ENCODE assay signal across 14 mouse cellular contexts in genomic region chr3:137968105-137968819, GRCm38 (mm10). TPM values are rescaled to one million over a fixed set of nuclear protein-coding genes. Genes with fewer than 3 reads are reported as not detected.
DNase-seq lines count a peak whose midpoint lies in the region; ATAC-seq lines count a peak whose summit lies in the region.
"Had no signal": no experiment of that assay in that cellular context is flagged by ENCODE, and none has a peak within 500 bp of the region (broad histone marks: within the 10 kb centered on the region; RNA-seq: fewer than 3 reads in every experiment).

No protein-coding gene starts in this region.

- H3K27me3 ChIP-seq in erythroblast, embryonic 14.5 days (ENCODE audit: control insufficient read depth) = no peaks in the 10 kb centered on the region
- no peaks in the 10 kb centered on the region for H3K27me3 ChIP-seq in lung, embryonic 16.5 days (ENCODE audit: control insufficient read depth, insufficient read depth, low read depth, low read length)
- no peaks in the 10 kb centered on the region for H3K27me3 ChIP-seq in liver, embryonic 11.5 days (replicated peaks; ENCODE audit: control insufficient read depth, insufficient read depth, low read length)
- H3K27me3 ChIP-seq in stomach, embryonic 15.5 days (replicated peaks) = no peaks in the 10 kb centered on the region

- H3K9me3 ChIP-seq in erythroblast, embryonic 14.5 days (ENCODE audit: control insufficient read depth, low read length) = no peaks in the 10 kb centered on the region
- no peaks in the 10 kb centered on the region for H3K9me3 ChIP-seq in lung, embryonic 16.5 days (ENCODE audit: control insufficient read depth, low read length)
- H3K9me3 ChIP-seq in liver, embryonic 11.5 days (ENCODE audit: control insufficient read depth, low read length) = no peaks in the 10 kb centered on the region
- no peaks in the 10 kb centered on the region for H3K9me3 ChIP-seq in stomach, embryonic 15.5 days

- WGBS in lung, embryonic 16.5 days = 80% methylated on average over 14 of the region's 14 CpGs
- 43% methylated on average over 14 of the region's 14 CpGs for WGBS in liver, embryonic 11.5 days
- 78% methylated on average over 14 of the region's 14 CpGs for WGBS in stomach, embryonic 15.5 days

- H3K4me2 ChIP-seq in lung, embryonic 16.5 days (ENCODE audit: low read depth, low read length) = no peak overlapping the region
- H3K4me2 ChIP-seq in liver, embryonic 11.5 days = peak overlapping the region; percentile 65
- H3K4me2 ChIP-seq in stomach, embryonic 15.5 days = no peak overlapping the region

- H3K9ac ChIP-seq in lung, embryonic 16.5 days (ENCODE audit: low read length) = no peak overlapping the region
- H3K9ac ChIP-seq in liver, embryonic 11.5 days (ENCODE audit: low read depth, low read length) = peak overlapping the region; percentile 60
- H3K9ac ChIP-seq in stomach, embryonic 15.5 days = no peak overlapping the region

- peaks cover 57% of the 10 kb centered on the region for H3K36me3 ChIP-seq in erythroblast, embryonic 14.5 days (ENCODE audit: control insufficient read depth)
- H3K36me3 ChIP-seq in lung, embryonic 16.5 days (ENCODE audit: control insufficient read depth, insufficient read depth, low read length) = no peaks in the 10 kb centered on the region
- peaks cover 6% of the 10 kb centered on the region for H3K36me3 ChIP-seq in liver, embryonic 11.5 days (ENCODE audit: control insufficient read depth, insufficient read depth, low read length)
- no peaks in the 10 kb centered on the region for H3K36me3 ChIP-seq in stomach, embryonic 15.5 days

- no peak overlapping the region for H3K27ac ChIP-seq in lung, embryonic 16.5 days (ENCODE audit: low read length)
- peak overlapping the region; percentile 89 for H3K27ac ChIP-seq in liver, embryonic 11.5 days (ENCODE audit: low read depth, low read length)
- 0 out of 2 replicates have a peak overlapping the region, but pooled peaks have one; percentile 14 for H3K27ac ChIP-seq in stomach, embryonic 15.5 days
- H3K27ac ChIP-seq: hindbrain, postnatal 0 days had no signal

- ATAC-seq in erythroblast, adult 5-6 weeks (replicated peaks; ENCODE audit: low FRiP score, poor library complexity, severe bottlenecking) = no peak; the same call in none of the 2 replicates
- 0 out of 2 replicates have a peak, but pooled peaks have one; percentile 23 for ATAC-seq in lung, embryonic 16.5 days (ENCODE audit: low read depth)
- peak; percentile 42 for ATAC-seq in liver, embryonic 11.5 days (replicated peaks; ENCODE audit: low FRiP score)
- ATAC-seq in stomach, embryonic 15.5 days (ENCODE audit: insufficient read depth, low FRiP score, low read depth) = no peak
- ATAC-seq: hindbrain, postnatal 0 days had no signal

- peak overlapping the region; percentile 57 for H3K4me3 ChIP-seq in erythroblast, embryonic 14.5 days (replicated peaks)
- H3K4me3 ChIP-seq in lung, embryonic 16.5 days (ENCODE audit: low read length) = no peak overlapping the region
- H3K4me3 ChIP-seq in liver, embryonic 11.5 days (ENCODE audit: low read depth, low read length) = peak overlapping the region; percentile 16
- no peak overlapping the region for H3K4me3 ChIP-seq in stomach, embryonic 15.5 days (replicated peaks)

- peaks cover 81% of the 10 kb centered on the region for H3K4me1 ChIP-seq in erythroblast, embryonic 14.5 days (ENCODE audit: control insufficient read depth)
- 0 out of 2 replicates have a peak, but pooled peaks cover 5% of the 10 kb centered on the region for H3K4me1 ChIP-seq in lung, embryonic 16.5 days (replicated peaks; ENCODE audit: control insufficient read depth, insufficient read depth, low read length)
- peaks cover 46% of the 10 kb centered on the region for H3K4me1 ChIP-seq in liver, embryonic 11.5 days (replicated peaks; ENCODE audit: control insufficient read depth, insufficient read depth, low read length)
- no peaks in the 10 kb centered on the region for H3K4me1 ChIP-seq in stomach, embryonic 15.5 days

- no peak for DNase-seq in lung, postnatal 36 days
- DNase-seq in liver, embryonic 11.5 days (ENCODE audit: low spot score) = no peak
- no peak for DNase-seq in testis, postnatal 14 days (ENCODE audit: low spot score)
- no peak for DNase-seq in urinary bladder, postnatal 36 days (ENCODE audit: low spot score in 2 of 2)
- DNase-seq: adrenal gland, adult 8-10 months; gastrocnemius, postnatal 10 days; kidney, postnatal 25 days; lung, postnatal 10 days; thymus, postnatal 36 days had no signal

RNA-seq across cellular contexts. Expression of gene Dapp1, which starts 13.1 kb away (rescaled TPM):
- polyA plus RNA-seq in erythroblast, embryonic 14.5 days (2012) = 0.18 and 0.29 TPM in 2 replicates
- 18.3 and 27.6 TPM in 2 replicates for total RNA-seq in erythroblast, adult 5-6 weeks (2015; ENCODE audit: low replicate concordance)
- 21.5 and 34.1 TPM in 2 replicates for total RNA-seq in erythroblast, adult 5-6 weeks (2017; ENCODE audit: low replicate concordance)
- polyA plus RNA-seq in lung, embryonic 16.5 days (2015; fragmentation: Nextera tagmentation; extraction: Ambion mirVana) = 7.5 and 9.0 TPM in 2 replicates
- polyA plus RNA-seq in liver, embryonic 11.5 days (2014; fragmentation: Nextera tagmentation; extraction: Ambion mirVana) = 35.5 and 36.2 TPM in 2 replicates
- polyA plus RNA-seq in stomach, embryonic 15.5 days (2015; fragmentation: Nextera tagmentation; extraction: Ambion mirVana) = 14.5 and 17.0 TPM in 2 replicates

RNA-seq across cellular contexts. Expression of gene Lamtor3, which starts 50.0 kb away (rescaled TPM):
- 1.8 and 2.7 TPM in 2 replicates for polyA plus RNA-seq in erythroblast, embryonic 14.5 days (2012)
- total RNA-seq in erythroblast, adult 5-6 weeks (2015; ENCODE audit: low replicate concordance) = 31.6 and 47.8 TPM in 2 replicates
- total RNA-seq in erythroblast, adult 5-6 weeks (2017; ENCODE audit: low replicate concordance) = 45.0 and 49.3 TPM in 2 replicates
- polyA plus RNA-seq in lung, embryonic 16.5 days (2015; fragmentation: Nextera tagmentation; extraction: Ambion mirVana) = 108 and 112 TPM in 2 replicates
- polyA plus RNA-seq in liver, embryonic 11.5 days (2014; fragmentation: Nextera tagmentation; extraction: Ambion mirVana) = 100 and 105 TPM in 2 replicates
- 107 and 111 TPM in 2 replicates for polyA plus RNA-seq in stomach, embryonic 15.5 days (2015; fragmentation: Nextera tagmentation; extraction: Ambion mirVana)

Comparison
In these comparisons a context has a peak if more than half of its experiments do, and no peak if none do; other contexts are left out.
1. H3K4me3 ChIP-seq: peak in erythroblast, embryonic 14.5 days (single experiment) and liver, embryonic 11.5 days (single experiment); none in lung, embryonic 16.5 days (single experiment) and stomach, embryonic 15.5 days (single experiment).
2. ATAC-seq: peak in lung, embryonic 16.5 days (single experiment) and liver, embryonic 11.5 days (single experiment); none in erythroblast, adult 5-6 weeks (single experiment) and stomach, embryonic 15.5 days (single experiment).
3. RNA of gene Lamtor3, which starts 50.0 kb away (polyA plus RNA-seq): 108 to 112 TPM in lung, embryonic 16.5 days, 107 to 111 TPM in stomach, embryonic 15.5 days and 100 to 105 TPM in liver, embryonic 11.5 days; 1.8 to 2.7 TPM in erythroblast, embryonic 14.5 days; every median in the first group is over 10 times any median in the second.